Mouse (Mus musculus) megakaryocyte, embryonic 14.5 days (primary cell): ENCODE data around the gene Man1a2. TPM values are rescaled to one million over a fixed set of nuclear protein-coding genes. Genes with fewer than 3 reads are reported as not detected.

Experiments used
- H3K27me3 ChIP-seq: replicated peaks from 2 replicates; pipeline ENCODE3; 2012; ENCODE audit warnings: inconsistent platforms
- H3K36me3 ChIP-seq: replicated peaks from 2 replicates; pipeline ENCODE3; 2012; ENCODE audit warnings: low read length, inconsistent platforms, mixed read lengths
- H3K4me1 ChIP-seq: 2 replicates; pipeline ENCODE4 v1.6.1; 2012; ENCODE audit warnings: inconsistent platforms
- H3K4me3 ChIP-seq: replicated peaks from 2 replicates; pipeline ENCODE3; 2012; ENCODE audit warnings: moderate library complexity, mild to moderate bottlenecking, inconsistent platforms
- H3K9me3 ChIP-seq: 2 replicates; pipeline ENCODE4 v1.6.1; 2012; ENCODE audit warnings: inconsistent platforms
- FLI1 ChIP-seq: IDR thresholded peaks from 2 replicates; pipeline ENCODE4 v1.6.1; 2012; ENCODE audit warnings: low read length, inconsistent platforms, mixed read lengths
- GATA1 ChIP-seq: IDR thresholded peaks from 3 replicates; pipeline ENCODE4 v1.6.1; 2012; ENCODE audit warnings: mixed read lengths, low read length, inconsistent platforms, borderline replicate concordance
- polyA plus RNA-seq: library from polyadenylated mRNA; stranded (reverse); fragments of >175 nt; gene quantifications from 2 replicates; pipeline ENCODE4 v1.2.3, GENCODE M21; 2012; ENCODE audit warnings: low replicate concordance; ENCODE audit not compliant: insufficient read depth

Man1a2 gene
- polyA plus RNA-seq = 20.6 and 43.4 TPM in 2 replicates

DNA sequence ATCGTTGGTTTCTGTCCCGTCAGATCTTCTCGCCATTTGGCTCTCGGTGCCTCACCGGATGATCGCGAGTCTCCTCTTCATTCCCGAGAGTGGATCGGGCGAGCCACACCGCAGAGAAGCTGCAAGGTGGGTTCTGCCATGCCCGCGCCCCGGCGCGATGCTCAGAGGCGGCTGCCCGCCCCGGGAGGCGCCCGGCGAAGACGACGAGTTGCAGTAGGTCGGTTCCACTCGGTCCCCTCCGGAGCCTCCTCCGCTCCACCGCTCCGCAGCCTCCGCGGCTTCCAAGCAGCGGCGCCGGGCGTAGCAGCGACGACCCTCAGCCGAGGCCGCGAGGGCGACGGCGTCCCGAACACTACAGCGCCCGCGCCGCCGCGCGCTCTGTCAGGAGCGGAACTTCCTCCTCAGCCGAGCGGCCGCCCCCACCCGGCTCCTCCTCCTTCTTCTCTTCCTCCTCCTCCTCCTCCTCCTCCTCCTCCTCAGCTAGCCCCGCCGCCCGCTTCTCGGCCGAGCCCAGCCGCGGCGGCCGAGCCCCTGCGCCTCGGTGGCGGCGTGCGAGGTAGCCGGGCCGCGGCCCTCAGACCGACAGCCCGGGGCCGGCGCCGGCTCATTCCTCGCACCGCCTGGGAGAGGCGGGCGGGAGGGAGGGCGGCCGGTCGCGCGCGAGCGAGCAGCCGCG, at the start of gene Man1a2:
TSS of gene Man1a2 (minus strand) at position 417 of the 676 bp plus-strand sequence.
- no peaks in the 10 kb centered on the region for H3K9me3 ChIP-seq

DNA sequence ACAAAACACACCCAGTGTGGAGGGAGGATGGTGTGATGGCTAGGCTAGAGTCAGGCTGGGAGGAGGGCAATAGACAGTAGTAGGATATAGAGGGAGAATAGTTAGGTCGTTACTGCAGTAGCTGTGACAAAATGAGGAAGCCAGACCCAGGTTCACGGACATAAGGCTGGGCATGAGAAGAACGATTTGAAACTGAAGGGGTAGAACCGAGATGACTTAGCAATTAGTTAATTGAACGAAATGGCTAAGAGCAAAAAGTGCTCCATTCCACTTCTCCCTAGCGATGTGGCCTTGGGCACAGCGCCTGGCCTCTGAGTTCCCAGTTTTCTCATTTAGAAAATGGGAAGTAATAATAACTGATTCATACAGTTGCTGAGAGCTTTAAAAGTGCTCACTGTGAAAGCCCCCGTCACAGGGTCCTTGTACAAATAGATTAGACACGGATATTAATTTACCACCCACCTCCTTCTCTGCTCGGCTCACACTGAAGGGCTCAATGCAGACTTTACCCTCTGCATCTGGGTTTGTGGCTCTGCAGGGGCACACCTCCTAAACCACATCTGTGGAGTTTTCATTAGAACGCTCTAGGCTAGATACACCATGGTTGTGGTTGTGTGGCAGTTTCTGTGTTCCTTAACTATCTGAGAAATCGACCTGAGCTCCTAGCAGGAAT, 49.3 kb upstream of the Man1a2 start:
- Histone ChIP-seq H3K27me3 (peaks cover 8% of the 10 kb centered on the region), H3K9me3 (no peaks in the 10 kb centered on the region), H3K4me3 (no peak overlapping the region), H3K4me1 (no peaks in the 10 kb centered on the region), H3K36me3 (no peaks in the 10 kb centered on the region)
- TF ChIP-seq FLI1 (no peak), GATA1 (no peak)

More for the DNA sequence above, at the start of gene Man1a2:
- no peak for TF ChIP-seq FLI1
- TF ChIP-seq GATA1 = no peak
- peak within 1 kb of the TSS; percentile 95 for H3K4me3 ChIP-seq
- H3K4me1 ChIP-seq = peaks cover 46% of the 10 kb centered on the region
- peaks cover 3% of the 10 kb centered on the region for H3K36me3 ChIP-seq
- H3K27me3 ChIP-seq = no peaks in the 10 kb centered on the region

DNA sequence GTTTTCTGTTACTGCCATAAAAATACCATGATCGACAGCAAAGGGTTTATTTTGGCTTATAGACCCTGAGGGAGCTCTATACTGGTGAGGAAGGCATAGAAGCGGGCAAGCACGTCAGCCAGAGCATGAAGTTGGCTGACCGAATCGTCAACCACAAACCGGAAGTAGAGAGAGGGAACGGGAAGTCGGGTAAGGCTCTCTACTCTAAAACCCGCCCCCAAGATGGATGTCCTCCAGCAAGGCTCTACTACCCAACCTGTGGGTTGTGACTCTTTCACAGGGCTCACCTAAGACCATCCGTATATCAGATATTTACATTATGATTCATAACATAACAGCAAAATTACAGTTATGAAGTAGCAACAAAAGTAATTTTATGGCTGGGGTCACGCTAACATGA, 46.6 kb upstream of the Man1a2 start:
- no peak overlapping the region for H3K4me3 ChIP-seq
- no peak for TF ChIP-seq FLI1
- no peak for TF ChIP-seq GATA1
- H3K9me3 ChIP-seq = no peaks in the 10 kb centered on the region
- no peaks in the 10 kb centered on the region for H3K36me3 ChIP-seq
- H3K4me1 ChIP-seq = no peaks in the 10 kb centered on the region
- H3K27me3 ChIP-seq = peaks cover 10% of the 10 kb centered on the region

DNA sequence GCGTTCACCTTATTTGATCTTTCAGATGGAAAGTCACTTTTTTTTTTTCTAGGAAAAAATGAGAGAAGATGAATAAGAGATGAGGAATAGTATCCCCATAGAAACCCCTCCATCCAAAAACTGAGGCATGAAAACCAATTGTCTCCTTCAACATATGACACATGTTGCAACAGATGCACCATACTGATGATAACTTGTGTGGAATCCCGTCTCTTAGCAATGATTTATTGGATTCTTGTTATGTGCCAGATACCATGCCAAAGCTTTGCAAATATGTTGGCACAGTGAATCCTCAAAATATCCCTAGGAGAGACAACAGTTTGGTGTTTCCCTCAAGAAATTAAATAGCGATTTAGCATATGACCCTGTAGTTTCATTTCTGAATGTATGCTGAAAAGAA, 46.0 kb upstream of the Man1a2 start:
- Histone ChIP-seq H3K27me3 (peaks cover 8% of the 10 kb centered on the region), H3K9me3 (no peaks in the 10 kb centered on the region), H3K4me1 (no peaks in the 10 kb centered on the region), H3K36me3 (no peaks in the 10 kb centered on the region), H3K4me3 (no peak overlapping the region)
- TF ChIP-seq GATA1 (no peak), FLI1 (no peak)

- Histone ChIP-seq H3K9me3 (peaks cover 17% of the 10 kb centered on the region), H3K36me3 (no peaks in the 10 kb centered on the region), H3K4me3 (no peak overlapping the region), H3K4me1 (no peaks in the 10 kb centered on the region), H3K27me3 (peaks cover 4% of the 10 kb centered on the region)
- TF ChIP-seq FLI1 (no peak), GATA1 (no peak)
Measured at GRCm38 (mm10) chr3:100728008-100728712, 42.9 kb upstream of the Man1a2 start.

- Histone ChIP-seq H3K27me3 (peaks cover 4% of the 10 kb centered on the region), H3K36me3 (no peaks in the 10 kb centered on the region), H3K4me1 (no peaks in the 10 kb centered on the region), H3K9me3 (peaks cover 29% of the 10 kb centered on the region), H3K4me3 (no peak overlapping the region)
- TF ChIP-seq GATA1 (no peak), FLI1 (no peak)
Measured at GRCm38 (mm10) chr3:100725960-100726674, 40.8 kb upstream of the Man1a2 start.

- Histone ChIP-seq H3K9me3 (peaks cover 26% of the 10 kb centered on the region), H3K36me3 (no peaks in the 10 kb centered on the region), H3K4me1 (peaks cover 3% of the 10 kb centered on the region; the same call in 1 of the 2 replicates), H3K4me3 (no peak overlapping the region), H3K27me3 (peaks cover 1% of the 10 kb centered on the region)
- TF ChIP-seq GATA1 (no peak), FLI1 (no peak)
Measured at GRCm38 (mm10) chr3:100720786-100721300, 35.5 kb upstream of the Man1a2 start.

DNA sequence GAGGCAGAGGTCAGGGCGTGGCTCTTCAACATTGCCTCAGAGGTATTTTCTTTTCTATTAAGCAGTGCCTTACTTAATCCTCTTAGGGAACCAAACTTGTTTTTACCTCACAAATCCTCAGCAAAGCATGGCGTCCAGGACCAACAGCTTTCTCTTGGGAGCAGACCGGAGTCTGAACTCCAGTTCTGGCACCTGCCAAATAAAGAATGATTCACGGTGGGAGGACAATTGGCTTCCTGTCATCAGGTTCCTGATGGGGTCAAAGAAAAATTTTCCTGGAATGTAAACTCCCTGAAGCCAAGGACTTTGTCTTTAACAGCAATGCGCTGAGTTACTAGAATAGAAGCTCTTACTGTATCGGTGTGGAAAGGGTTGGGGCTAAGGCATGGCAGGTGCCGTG, 30.9 kb upstream of the Man1a2 start:
- peaks cover 3% of the 10 kb centered on the region for H3K27me3 ChIP-seq
- TF ChIP-seq FLI1 (no peak), GATA1 (no peak)
- H3K4me3 ChIP-seq = no peak overlapping the region

DNA sequence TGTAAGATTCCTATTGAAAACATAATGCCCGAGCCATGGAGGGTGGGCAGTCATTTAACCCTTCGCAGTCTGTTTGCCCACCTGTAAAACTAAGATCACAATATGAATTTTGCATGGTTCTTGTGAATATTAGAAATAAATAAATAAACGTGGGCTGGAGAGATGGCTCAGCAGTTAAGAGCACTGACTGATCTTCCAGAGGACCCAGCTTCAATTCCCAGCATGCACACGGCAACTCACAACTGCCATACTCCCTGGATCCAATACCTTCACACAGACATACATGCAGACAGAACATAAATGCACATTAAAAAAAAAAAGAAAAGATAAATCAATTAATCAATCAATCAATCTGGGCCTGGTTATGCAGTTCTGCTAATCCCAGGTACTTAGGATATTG, 30.1 kb upstream of the Man1a2 start:
- H3K36me3 ChIP-seq = no peaks in the 10 kb centered on the region
- H3K27me3 ChIP-seq = peaks cover 9% of the 10 kb centered on the region
- H3K9me3 ChIP-seq = no peaks in the 10 kb centered on the region
- peaks cover 11% of the 10 kb centered on the region; the same call in 1 of the 2 replicates for H3K4me1 ChIP-seq
- H3K4me3 ChIP-seq = no peak overlapping the region
- TF ChIP-seq FLI1 (no peak), GATA1 (no peak)

More for the DNA sequence above, 30.9 kb upstream of the Man1a2 start:
- H3K4me1 ChIP-seq = peaks cover 8% of the 10 kb centered on the region; the same call in 1 of the 2 replicates
- H3K9me3 ChIP-seq = no peaks in the 10 kb centered on the region
- no peaks in the 10 kb centered on the region for H3K36me3 ChIP-seq
